Mouse (Mus musculus) MN1 (cell line): ENCODE results near the gene Gm47996.
"Not testable (repeated sequence)": the region's sequence is repeated elsewhere in the genome, so short reads cannot be mapped to it uniquely, and the experiment has no call there.

Source experiments
- DNase-seq: peaks from one replicate; pipeline ENCODE4 v3.0.0-alpha.2; 2016; ENCODE audit warnings: low spot score

The Gm47996 gene

GRCm38 (mm10) chr1:151209824-151210355, at the start of gene Gm47996:
Gene Gm47996 (plus strand): TSS chr1:151210131.
- not testable (repeated sequence) for DNase-seq

GRCm38 (mm10) chr1:151166031-151166430, 43.9 kb upstream of the Gm47996 start:
- DNase-seq = no peak

- no peak for DNase-seq
Measured at GRCm38 (mm10) chr1:151167297-151168047, 42.5 kb upstream of the Gm47996 start.

GRCm38 (mm10) chr1:151168637-151169036, 41.3 kb upstream of the Gm47996 start:
- DNase-seq = no peak

- no peak for DNase-seq
Measured at GRCm38 (mm10) chr1:151171572-151172461, 38.1 kb upstream of the Gm47996 start.

GRCm38 (mm10) chr1:151177030-151177936, 32.6 kb upstream of the Gm47996 start:
- DNase-seq = no peak

GRCm38 (mm10) chr1:151177937-151178271, 32.0 kb upstream of the Gm47996 start:
- no peak for DNase-seq

- DNase-seq = no peak
Measured at GRCm38 (mm10) chr1:151178505-151179083, 31.3 kb upstream of the Gm47996 start.

GRCm38 (mm10) chr1:151180167-151180566, 29.8 kb upstream of the Gm47996 start:
- DNase-seq = no peak

- not testable (repeated sequence) for DNase-seq
Measured at GRCm38 (mm10) chr1:151182266-151182665, 27.7 kb upstream of the Gm47996 start, which contains the start of gene Gm47985. Gene Gm47985 (plus strand): TSS chr1:151182537.

- not testable (repeated sequence) for DNase-seq
Measured at GRCm38 (mm10) chr1:151186186-151186585, 23.7 kb upstream of the Gm47996 start.

- not testable (repeated sequence) for DNase-seq
Measured at GRCm38 (mm10) chr1:151186879-151187424, 23.0 kb upstream of the Gm47996 start.

GRCm38 (mm10) chr1:151188469-151188868, 21.5 kb upstream of the Gm47996 start:
- no peak for DNase-seq

- not testable (repeated sequence) for DNase-seq
Measured at GRCm38 (mm10) chr1:151192075-151192474, 17.9 kb upstream of the Gm47996 start, which contains the start of gene Gm8947. Gene Gm8947 (plus strand): TSS chr1:151192376.

GRCm38 (mm10) chr1:151192739-151193138, 17.2 kb upstream of the Gm47996 start:
- not testable (repeated sequence) for DNase-seq

GRCm38 (mm10) chr1:151195986-151196385, 13.9 kb upstream of the Gm47996 start:
- DNase-seq = not testable (repeated sequence)

GRCm38 (mm10) chr1:151196690-151197089, 13.2 kb upstream of the Gm47996 start:
- DNase-seq = not testable (repeated sequence)

- DNase-seq = not testable (repeated sequence)
Measured at GRCm38 (mm10) chr1:151198120-151198519, 11.8 kb upstream of the Gm47996 start, which contains the start of gene Gm47995. Gene Gm47995 (plus strand): TSS chr1:151198448.

GRCm38 (mm10) chr1:151200620-151201019, 9.3 kb upstream of the Gm47996 start:
- not testable (repeated sequence) for DNase-seq

GRCm38 (mm10) chr1:151202771-151203170, 7.2 kb upstream of the Gm47996 start:
- not testable (repeated sequence) for DNase-seq

- DNase-seq = not testable (repeated sequence)
Measured at GRCm38 (mm10) chr1:151203818-151204217, 6.1 kb upstream of the Gm47996 start, which contains the start of gene 3110040M04Rik. Gene 3110040M04Rik (plus strand): TSS chr1:151204121.
